Mouse (Mus musculus) bone marrow macrophage, adult 2 months (primary cell): Measurements from ENCODE around the gene Ftl1-ps1. TPM values are rescaled to one million over a fixed set of nuclear protein-coding genes. Genes with fewer than 3 reads are reported as not detected.

Experiments
- H3K27ac ChIP-seq: 2 replicates; pipeline ENCODE4 v1.5.1; 2012; ENCODE audit warnings: low read depth, low read length; ENCODE audit not compliant: insufficient read depth
- H3K4me1 ChIP-seq: 2 replicates; pipeline ENCODE4 v1.6.1; 2012; ENCODE audit warnings: low read length; ENCODE audit not compliant: control insufficient read depth, insufficient read depth
- H3K4me3 ChIP-seq: 2 replicates; pipeline ENCODE4 v1.5.1; 2012; ENCODE audit warnings: mild to moderate bottlenecking, low read length, moderate library complexity; ENCODE audit not compliant: insufficient read depth
- CTCF ChIP-seq: IDR thresholded peaks from 2 replicates; pipeline ENCODE4 v1.5.1; 2012; ENCODE audit warnings: low read depth, mild to moderate bottlenecking, low read length, moderate library complexity
- POLR2A ChIP-seq: IDR thresholded peaks from 2 replicates; pipeline ENCODE4 v1.6.1; 2012; ENCODE audit warnings: mild to moderate bottlenecking, low read depth, low read length, borderline replicate concordance
- polyA plus RNA-seq: library from polyadenylated mRNA; stranded (reverse); fragments of >200 nt; gene quantifications from 2 replicates; pipeline ENCODE4 v1.2.4, GENCODE M21; 2012; ENCODE audit not compliant: missing spikeins, insufficient read depth, insufficient read length

The Ftl1-ps1 gene
- 1,981 and 2,080 TPM in 2 replicates for polyA plus RNA-seq

DNA sequence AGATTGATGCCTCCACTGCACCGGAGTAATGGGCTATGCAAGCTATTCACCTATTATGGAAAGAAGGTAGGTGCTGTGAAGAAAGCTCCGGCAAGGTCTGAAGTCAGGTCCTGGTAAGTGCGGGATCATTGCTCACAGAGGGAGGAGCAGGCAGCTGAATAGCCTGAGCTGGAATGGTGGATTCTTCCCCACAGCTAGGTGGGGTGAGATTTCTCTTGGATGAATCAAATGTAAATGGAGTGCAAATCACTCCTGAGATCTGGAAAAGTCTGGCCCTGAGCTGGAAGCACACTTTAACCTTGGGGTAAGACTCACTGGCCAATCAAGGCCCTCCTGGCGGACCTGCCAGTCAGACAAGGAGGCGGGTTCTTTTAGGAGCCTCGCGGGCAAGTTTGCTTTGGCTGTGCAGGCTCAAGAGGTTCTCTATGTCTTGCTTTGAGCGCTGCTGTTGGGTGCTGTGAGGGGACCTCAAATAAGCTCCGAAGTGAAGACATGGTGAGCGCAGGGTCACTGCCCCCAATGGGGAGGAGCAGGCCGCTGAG is at the start of gene Ftl1-ps1:
Ftl1-ps1 (plus strand) TSS at position 397 of the 542 bp plus-strand sequence.
- H3K4me1 ChIP-seq, result no peaks in the 10 kb centered on the region
- H3K27ac ChIP-seq, result no peak within 1 kb of the TSS
- H3K4me3 ChIP-seq, result no peak within 1 kb of the TSS
- TF ChIP-seq POLR2A (no peak), CTCF (no peak)

DNA sequence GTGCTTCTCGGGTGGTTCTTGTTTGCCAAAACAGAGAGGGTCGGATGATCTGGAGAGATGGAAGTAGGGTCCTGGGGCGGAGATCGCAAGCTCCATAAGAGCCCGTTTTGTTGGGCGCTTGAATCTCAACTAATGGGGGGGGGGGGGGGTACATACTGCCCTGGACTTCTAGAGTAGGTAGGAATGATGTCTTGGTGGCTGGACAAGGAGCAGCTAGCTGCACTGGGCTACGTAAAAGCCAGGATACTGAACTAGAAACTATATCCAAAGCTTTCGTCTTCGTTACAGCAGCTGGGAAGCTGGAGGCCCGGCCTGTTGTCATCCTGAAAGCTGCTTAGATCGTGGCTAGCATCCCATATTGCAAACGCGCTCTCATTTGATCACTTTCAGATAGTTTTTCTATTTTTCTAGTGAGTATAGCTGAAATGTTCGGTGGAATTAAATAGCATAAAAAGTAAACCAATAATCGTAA is 49.0 kb upstream of the Ftl1-ps1 start:
- no peak for TF ChIP-seq POLR2A
- TF ChIP-seq CTCF, result no peak
- 0 out of 2 replicates have a peak, but pooled peaks cover 8% of the 10 kb centered on the region for H3K4me1 ChIP-seq
- peak overlapping the region; percentile 71 for H3K4me3 ChIP-seq
- H3K27ac ChIP-seq, result peak overlapping the region; percentile 45

DNA sequence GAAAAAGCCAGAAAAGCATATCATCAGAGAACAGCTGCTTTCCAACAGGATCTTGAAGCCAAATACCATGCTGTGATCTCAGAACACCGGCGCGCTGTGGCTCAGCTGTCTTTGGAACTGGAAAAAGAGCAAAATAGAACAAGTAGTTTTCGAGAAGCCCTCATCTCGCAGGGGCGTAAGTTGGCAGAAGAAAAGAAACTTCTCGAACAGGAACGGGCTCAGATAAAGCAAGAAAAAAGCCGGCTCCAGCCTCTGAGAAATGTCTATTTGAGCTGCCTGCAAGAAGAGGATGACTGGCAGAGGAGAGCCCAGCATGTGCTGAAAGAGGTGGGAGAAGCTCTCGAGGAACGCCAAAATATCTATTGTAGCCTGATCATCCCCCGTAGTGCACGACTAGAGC is 43.0 kb upstream of the Ftl1-ps1 start:
- peaks cover 5% of the 10 kb centered on the region for H3K4me1 ChIP-seq
- H3K27ac ChIP-seq, result no peak overlapping the region
- TF ChIP-seq POLR2A (no peak), CTCF (no peak)
- no peak overlapping the region for H3K4me3 ChIP-seq

DNA sequence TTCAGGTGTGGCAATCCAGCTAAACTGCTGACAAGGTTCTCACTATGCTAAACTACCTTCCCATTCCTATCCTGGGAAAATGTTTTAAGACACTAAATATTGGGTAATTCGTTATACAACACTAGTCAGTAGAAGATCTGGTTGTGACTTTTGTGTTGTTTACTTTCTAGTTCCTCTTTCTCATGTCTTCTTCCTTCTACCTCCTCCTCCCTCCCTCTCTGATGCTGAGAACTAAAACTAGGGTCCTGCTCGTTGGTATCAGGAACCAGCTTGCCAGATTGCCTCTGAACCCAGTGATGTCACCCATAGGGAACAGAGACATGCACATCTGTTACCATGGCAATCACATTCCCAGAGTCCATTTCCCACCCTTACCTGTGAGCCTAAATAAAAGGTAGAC is 37.3 kb upstream of the Ftl1-ps1 start:
- H3K4me3 ChIP-seq, result no peak overlapping the region
- peaks cover 31% of the 10 kb centered on the region for H3K4me1 ChIP-seq
- TF ChIP-seq POLR2A (no peak), CTCF (no peak)
- H3K27ac ChIP-seq, result peak overlapping the region; percentile 57

DNA sequence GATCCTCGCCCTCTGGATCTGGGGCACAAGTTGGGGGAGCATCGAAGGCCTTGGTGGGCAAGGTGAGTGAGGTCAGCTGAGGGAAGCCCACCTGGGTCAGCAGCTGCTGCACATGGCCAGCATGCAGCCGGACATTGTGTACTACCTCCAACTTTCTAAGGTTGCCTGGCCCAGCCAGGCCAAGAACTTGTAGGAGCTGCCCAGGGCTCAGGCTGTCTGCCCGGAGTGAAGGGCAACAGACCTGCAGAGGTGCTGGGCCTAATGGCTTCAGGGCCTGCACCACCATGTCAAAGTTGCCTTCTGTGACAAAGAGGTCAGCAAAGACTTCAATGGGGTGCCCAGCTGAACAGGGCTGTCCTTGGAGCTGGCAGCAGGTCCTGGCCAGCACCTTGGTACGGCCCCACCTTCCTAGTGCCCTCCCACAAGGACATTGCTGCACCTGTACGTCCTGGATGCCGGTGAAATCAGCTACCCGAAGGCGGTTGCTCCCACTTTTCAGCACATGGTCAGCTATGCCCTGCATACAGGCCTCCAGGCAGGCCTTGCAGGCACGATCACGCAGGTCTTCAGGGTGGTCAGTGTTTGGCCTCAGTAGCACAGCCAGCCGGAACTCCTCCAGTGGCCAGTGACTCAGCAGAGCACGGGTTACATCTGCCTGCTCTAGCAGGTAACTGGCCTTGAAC is 36.2 kb upstream of the Ftl1-ps1 start:
- Histone ChIP-seq H3K27ac (peak overlapping the region; percentile 34), H3K4me3 (peak overlapping the region; percentile 40)

DNA sequence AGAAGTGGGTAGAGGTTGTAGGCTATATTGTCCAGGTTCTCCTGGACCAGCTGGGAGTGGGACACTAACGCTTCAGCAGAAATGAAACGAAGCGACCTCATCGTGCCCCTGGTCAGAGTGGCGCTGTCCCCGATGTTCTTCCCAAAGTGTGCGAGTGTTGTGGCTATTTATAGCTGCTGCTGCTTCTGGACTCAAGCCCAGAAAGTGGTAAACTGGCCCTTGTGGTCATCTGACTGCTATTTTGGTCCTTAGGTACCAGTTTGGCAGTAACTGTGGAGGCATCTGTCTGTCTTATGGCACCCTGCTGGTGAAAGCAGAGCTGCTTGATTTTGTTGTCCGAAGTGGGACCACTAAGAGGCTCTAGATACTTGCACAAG is 35.6 kb upstream of the Ftl1-ps1 start, which contains the start of gene Lrrc14b:
Lrrc14b (minus strand) TSS at position 147 of the 377 bp plus-strand sequence.
- peak within 1 kb of the TSS; percentile 34 for H3K27ac ChIP-seq
- H3K4me1 ChIP-seq, result peaks cover 35% of the 10 kb centered on the region
- H3K4me3 ChIP-seq, result peak within 1 kb of the TSS; percentile 40
- no peak for TF ChIP-seq POLR2A
- peak; percentile 16; the same call in 1 of the 2 replicates for TF ChIP-seq CTCF

More for the DNA sequence above, 36.2 kb upstream of the Ftl1-ps1 start:
- TF ChIP-seq CTCF (no peak), POLR2A (no peak)
- H3K4me1 ChIP-seq, result peaks cover 35% of the 10 kb centered on the region

DNA sequence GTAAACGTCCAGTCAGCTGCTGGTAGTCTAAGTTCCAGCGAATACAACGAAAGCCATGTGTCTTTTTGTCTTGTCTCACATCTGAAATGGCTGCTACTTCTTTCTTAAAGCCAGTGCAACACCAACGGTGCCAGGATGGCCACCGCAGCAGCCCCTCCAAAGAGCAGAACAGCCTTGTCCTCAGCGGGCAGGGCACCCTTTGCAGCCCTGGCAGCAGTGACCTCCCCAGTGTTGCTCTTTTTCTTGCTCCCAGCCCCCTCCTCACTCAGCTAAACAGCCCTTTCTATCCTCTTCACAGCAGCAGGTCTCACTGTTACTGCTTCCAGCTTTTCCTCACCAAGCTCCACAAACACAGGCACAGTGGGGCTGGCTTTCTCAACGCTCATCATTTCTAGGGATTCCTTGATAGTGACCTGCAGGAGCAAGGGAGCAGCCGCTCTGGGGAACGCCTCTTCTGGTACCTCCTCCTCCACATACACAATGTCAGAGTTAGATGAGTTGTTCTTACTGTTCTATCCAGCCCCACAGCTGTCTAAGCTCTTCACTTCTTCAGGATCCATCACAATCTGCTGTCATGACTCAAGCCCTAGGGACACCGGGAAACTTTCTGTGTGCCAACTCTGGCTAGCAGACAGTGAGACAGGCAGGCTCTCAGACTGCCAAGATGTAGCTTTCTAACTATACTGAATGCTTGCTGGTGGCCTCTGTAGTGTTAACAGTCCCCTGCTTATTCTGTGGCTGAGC is 17.8 kb upstream of the Ftl1-ps1 start:
- Histone ChIP-seq H3K4me1 (no peaks in the 10 kb centered on the region), H3K27ac (no peak overlapping the region), H3K4me3 (no peak overlapping the region)
- no peak for TF ChIP-seq CTCF
- TF ChIP-seq POLR2A, result no peak

DNA sequence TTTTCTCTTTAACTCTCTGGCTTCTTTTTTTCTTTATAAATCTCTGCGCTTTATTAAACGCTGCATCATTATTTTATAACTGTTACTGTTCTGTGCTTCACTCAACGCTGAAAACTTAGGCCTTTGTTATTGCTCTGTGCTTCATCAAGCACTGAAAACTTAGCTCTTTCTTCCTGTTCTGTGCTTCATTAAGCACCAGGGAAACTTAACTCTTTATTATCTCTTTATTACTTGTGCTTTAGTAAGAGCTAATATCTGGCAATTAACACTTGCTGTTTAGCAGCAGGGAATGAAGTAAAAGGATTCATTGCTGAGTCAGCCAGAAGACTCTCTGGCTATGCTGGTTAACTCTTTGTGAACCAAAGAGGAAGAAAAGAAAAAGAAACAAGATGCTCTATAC is 17.2 kb upstream of the Ftl1-ps1 start:
- Histone ChIP-seq H3K27ac (no peak overlapping the region), H3K4me3 (no peak overlapping the region), H3K4me1 (no peaks in the 10 kb centered on the region)
- TF ChIP-seq CTCF (no peak), POLR2A (no peak)

DNA sequence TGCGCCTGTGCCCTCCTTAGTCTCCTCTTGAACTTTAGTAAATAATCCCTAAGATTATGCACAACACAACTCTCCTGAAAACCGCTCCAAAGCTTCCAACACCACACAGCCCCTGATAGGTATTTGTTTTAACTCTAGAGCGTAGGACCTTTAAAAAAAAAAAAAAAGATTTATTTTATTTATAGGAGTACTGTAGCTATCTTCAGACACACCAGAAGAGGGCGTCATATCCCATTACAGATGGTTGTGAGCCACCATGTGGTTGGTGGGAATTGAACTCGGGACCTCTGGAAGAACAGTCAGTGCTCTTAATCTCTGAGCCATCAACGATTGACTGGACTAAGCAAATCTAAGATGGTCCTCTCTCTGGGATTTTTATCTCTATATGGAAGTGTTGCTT is 9.8 kb upstream of the Ftl1-ps1 start:
- peak overlapping the region; percentile 86 for H3K4me3 ChIP-seq
- TF ChIP-seq POLR2A (no peak), CTCF (no peak)
- H3K27ac ChIP-seq, result no peak overlapping the region
- H3K4me1 ChIP-seq, result no peaks in the 10 kb centered on the region
